Mouse (Mus musculus): ENCODE results near the gene Fbxo31.

- TF ChIP-seq CTCF (conservative IDR thresholded peaks at IDR 0.05; ENCODE audit: insufficient read depth, insufficient read length, low read depth, low read length) (no peak), POLR2A (IDR thresholded peaks at IDR 0.05; ENCODE audit: low read depth, low read length) (no peak)
Observed at GRCm38 (mm10) chr8:121598190-121598589, 19.6 kb upstream of the Fbxo31 start.
